In the genomic region with DNA sequence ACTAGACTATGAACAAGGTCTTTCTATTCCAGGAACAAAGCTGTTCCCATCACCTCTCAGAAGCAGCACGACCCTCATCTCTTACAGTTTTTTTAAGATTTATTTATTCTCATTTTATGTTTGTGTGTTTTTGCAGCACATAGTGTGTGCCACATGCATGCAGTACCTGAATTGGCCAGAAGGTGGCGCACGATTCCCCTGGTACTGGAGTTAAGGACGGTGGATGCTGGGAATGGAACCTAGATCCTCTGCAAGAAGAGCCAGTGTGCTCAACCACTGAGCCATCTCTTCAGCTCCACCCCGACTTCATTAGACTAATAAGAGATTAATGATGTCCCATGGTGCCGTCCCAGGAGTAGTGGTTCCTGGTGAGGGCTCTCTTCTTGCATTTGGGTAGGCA, we compare ENCODE assay signal across 9 mouse cellular contexts. TPM values are rescaled to one million over a fixed set of nuclear protein-coding genes. Genes with fewer than 3 reads are reported as not detected.
DNase-seq lines count a peak whose midpoint lies in the region; ATAC-seq lines count a peak whose summit lies in the region.
"Had no signal": no experiment of that assay in that cellular context is flagged by ENCODE, and none has a peak within 500 bp of the region (broad histone marks: within the 10 kb centered on the region; RNA-seq: fewer than 3 reads in every experiment).

No protein-coding gene starts in this region.

- DNase-seq in hindbrain, embryonic 11.5 days (ENCODE audit: low spot score): peak; percentile 54
- DNase-seq in hindbrain, embryonic 14.5 days (ENCODE audit: low spot score): no peak
- DNase-seq in CD4-positive helper T cell, adult 2 months (ENCODE audit: low read depth, low spot score): peak; percentile 39
- DNase-seq in T-cell, adult 2 months (ENCODE audit: low spot score): peak; percentile 43
- peak; percentile 52 for DNase-seq in embryonic facial prominence, embryonic 10.5 days (ENCODE audit: low spot score)
- peak; percentile 55 for DNase-seq in lung, postnatal 36 days
- DNase-seq in thymus, postnatal 36 days: peak; percentile 58 to 70

- H3K27ac ChIP-seq in hindbrain, embryonic 11.5 days (ENCODE audit: low read depth, low read length): no peak overlapping the region
- H3K27ac ChIP-seq in hindbrain, embryonic 14.5 days: no peak overlapping the region
- H3K27ac ChIP-seq in embryonic facial prominence, embryonic 10.5 days (replicated peaks): no peak overlapping the region
- no peak overlapping the region for H3K27ac ChIP-seq in forebrain, embryonic 15.5 days (replicated peaks)
- H3K27ac ChIP-seq: macrophage had no signal

- no peak for ATAC-seq in hindbrain, embryonic 11.5 days (ENCODE audit: low FRiP score)
- ATAC-seq in hindbrain, embryonic 14.5 days (ENCODE audit: low FRiP score): no peak
- no peak for ATAC-seq in forebrain, embryonic 15.5 days (replicated peaks)

- H3K36me3 ChIP-seq in hindbrain, embryonic 11.5 days (ENCODE audit: control insufficient read depth, insufficient read depth, low read length): no peaks in the 10 kb centered on the region
- no peaks in the 10 kb centered on the region for H3K36me3 ChIP-seq in hindbrain, embryonic 14.5 days (replicated peaks; ENCODE audit: control insufficient read depth, insufficient read depth)
- no peaks in the 10 kb centered on the region for H3K36me3 ChIP-seq in embryonic facial prominence, embryonic 10.5 days (replicated peaks)
- no peaks in the 10 kb centered on the region for H3K36me3 ChIP-seq in forebrain, embryonic 15.5 days

- no peaks in the 10 kb centered on the region for H3K27me3 ChIP-seq in hindbrain, embryonic 11.5 days (ENCODE audit: control insufficient read depth, insufficient read depth, low read length)
- no peaks in the 10 kb centered on the region for H3K27me3 ChIP-seq in hindbrain, embryonic 14.5 days (ENCODE audit: control insufficient read depth, insufficient read depth, low read length)
- peaks cover 7% of the 10 kb centered on the region for H3K27me3 ChIP-seq in embryonic facial prominence, embryonic 10.5 days (replicated peaks; ENCODE audit: low read depth, poor library complexity, severe bottlenecking)
- H3K27me3 ChIP-seq in forebrain, embryonic 15.5 days: no peaks in the 10 kb centered on the region

- no peaks in the 10 kb centered on the region for H3K4me1 ChIP-seq in hindbrain, embryonic 11.5 days (replicated peaks; ENCODE audit: control insufficient read depth, insufficient read depth, low read length)
- no peaks in the 10 kb centered on the region for H3K4me1 ChIP-seq in hindbrain, embryonic 14.5 days (replicated peaks; ENCODE audit: control insufficient read depth, insufficient read depth, low read length)
- H3K4me1 ChIP-seq in embryonic facial prominence, embryonic 10.5 days: peaks cover 16% of the 10 kb centered on the region
- no peaks in the 10 kb centered on the region for H3K4me1 ChIP-seq in forebrain, embryonic 15.5 days

- H3K4me3 ChIP-seq in hindbrain, embryonic 11.5 days (ENCODE audit: low read depth, low read length): no peak overlapping the region
- no peak overlapping the region for H3K4me3 ChIP-seq in hindbrain, embryonic 14.5 days (replicated peaks; ENCODE audit: low read length)
- H3K4me3 ChIP-seq in embryonic facial prominence, embryonic 10.5 days: no peak overlapping the region
- no peak overlapping the region for H3K4me3 ChIP-seq in forebrain, embryonic 15.5 days

- H3K9ac ChIP-seq in hindbrain, embryonic 11.5 days (ENCODE audit: low read depth, low read length): no peak overlapping the region
- no peak overlapping the region for H3K9ac ChIP-seq in hindbrain, embryonic 14.5 days
- H3K9ac ChIP-seq in forebrain, embryonic 15.5 days (replicated peaks): no peak overlapping the region

- no peaks in the 10 kb centered on the region for H3K9me3 ChIP-seq in hindbrain, embryonic 11.5 days (ENCODE audit: control insufficient read depth, low read length)
- no peaks in the 10 kb centered on the region for H3K9me3 ChIP-seq in hindbrain, embryonic 14.5 days (ENCODE audit: control insufficient read depth, low read length)
- no peaks in the 10 kb centered on the region for H3K9me3 ChIP-seq in embryonic facial prominence, embryonic 10.5 days
- no peaks in the 10 kb centered on the region for H3K9me3 ChIP-seq in forebrain, embryonic 15.5 days

- WGBS in hindbrain, embryonic 11.5 days: 37% methylated on average over 6 of the region's 6 CpGs
- 42% methylated on average over 6 of the region's 6 CpGs for WGBS in hindbrain, embryonic 14.5 days
- WGBS in embryonic facial prominence, embryonic 10.5 days: 40% methylated on average over 6 of the region's 6 CpGs
- WGBS in forebrain, embryonic 15.5 days: 42% methylated on average over 6 of the region's 6 CpGs

- no peak overlapping the region for H3K4me2 ChIP-seq in hindbrain, embryonic 11.5 days (replicated peaks; ENCODE audit: low read depth, low read length)
- H3K4me2 ChIP-seq in hindbrain, embryonic 14.5 days (replicated peaks): no peak overlapping the region
- no peak overlapping the region for H3K4me2 ChIP-seq in forebrain, embryonic 15.5 days (replicated peaks)

RNA-seq across cellular contexts. Expression of a gene that starts 29.2 kb away (rescaled TPM):
- polyA plus RNA-seq in hindbrain, embryonic 11.5 days (2014; fragmentation: Nextera tagmentation; extraction: Ambion mirVana): 3.0 and 3.4 TPM in 2 replicates
- 0.98 and 1.7 TPM in 2 replicates for polyA plus RNA-seq in hindbrain, embryonic 14.5 days (2014; fragmentation: Nextera tagmentation; extraction: Ambion mirVana)
- polyA plus RNA-seq in embryonic facial prominence, embryonic 10.5 days (2016; fragmentation: Nextera tagmentation; extraction: Ambion mirVana): 2.3 and 2.8 TPM in 2 replicates
- polyA plus RNA-seq in forebrain, embryonic 15.5 days (2015; fragmentation: Nextera tagmentation; extraction: Ambion mirVana): 1.5 and 1.9 TPM in 2 replicates
